Mouse (Mus musculus): Measurements from ENCODE around the gene Igsf3.

Igsf3 gene

GRCm38 (mm10) chr3:101372345-101372980, 4.4 kb upstream of the Igsf3 start:
- peak; percentile 59 to 81 for DNase-seq (ENCODE audit: low spot score in 2 of 2)

DNA sequence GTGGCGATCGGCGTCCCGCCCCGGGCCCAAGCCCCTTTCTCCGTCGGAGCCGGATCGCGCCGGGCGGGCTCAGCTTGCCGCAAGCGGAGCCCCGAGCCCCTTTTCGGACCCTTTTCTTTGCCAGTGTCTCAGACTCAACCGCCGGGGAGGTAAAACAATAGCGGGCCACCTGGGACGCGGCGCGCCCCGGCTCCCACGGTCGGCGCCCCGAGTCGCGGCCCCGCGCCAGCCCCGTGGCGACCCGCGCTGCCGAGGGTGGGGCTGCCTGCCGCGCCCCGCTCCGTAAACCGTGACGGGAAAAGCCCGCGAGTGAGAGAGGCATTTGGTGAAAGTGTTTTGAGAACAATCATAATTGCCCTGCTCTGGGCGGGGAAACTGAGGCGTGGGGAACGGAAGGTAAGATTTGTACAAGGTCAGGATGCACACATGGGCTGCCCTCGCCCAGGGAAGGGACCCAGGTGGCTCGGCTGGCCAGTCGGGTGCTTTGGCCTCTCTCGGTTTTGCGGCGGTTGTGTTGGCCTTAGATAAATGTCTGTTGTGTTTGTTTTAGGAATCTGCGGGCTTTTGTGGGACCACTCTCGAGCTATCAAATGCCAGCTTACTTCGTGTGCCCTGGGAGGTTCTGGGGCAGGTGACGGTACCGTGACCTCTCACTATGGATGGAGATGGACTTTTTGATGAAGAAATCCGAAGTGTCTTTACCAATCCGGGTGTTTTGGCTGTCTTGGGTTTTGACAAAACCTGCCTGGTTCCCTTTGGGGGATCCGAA, 557 bp downstream of the Igsf3 start:
- peak in 1 of 2 experiments; percentile 41 for DNase-seq (ENCODE audit: low spot score in 2 of 2)

DNA sequence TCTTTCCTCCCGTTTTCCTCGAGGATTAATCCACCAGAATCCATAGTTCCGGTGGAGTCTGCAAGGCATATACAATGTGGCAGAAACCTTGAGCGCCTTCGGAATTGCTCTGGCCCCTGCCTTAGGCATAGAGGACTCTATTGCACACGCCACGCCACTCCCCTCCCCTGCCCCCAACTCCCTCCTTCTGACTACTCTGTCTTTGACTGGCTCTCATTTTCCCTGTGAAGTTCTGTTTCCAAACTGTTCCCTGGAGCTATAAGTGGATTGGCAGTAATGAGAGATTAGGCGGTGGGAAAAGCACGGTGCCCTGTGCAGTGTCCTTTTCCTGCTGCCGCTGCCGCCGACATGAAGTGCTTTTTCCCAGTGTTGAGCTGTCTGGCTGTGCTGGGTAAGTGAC, 1.2 kb downstream of the Igsf3 start:
- no peak for DNase-seq (ENCODE audit: low spot score in 2 of 2)

GRCm38 (mm10) chr3:101379789-101380188, 2.9 kb downstream of the Igsf3 start:
- no peak for DNase-seq (ENCODE audit: low spot score in 2 of 2)

DNA sequence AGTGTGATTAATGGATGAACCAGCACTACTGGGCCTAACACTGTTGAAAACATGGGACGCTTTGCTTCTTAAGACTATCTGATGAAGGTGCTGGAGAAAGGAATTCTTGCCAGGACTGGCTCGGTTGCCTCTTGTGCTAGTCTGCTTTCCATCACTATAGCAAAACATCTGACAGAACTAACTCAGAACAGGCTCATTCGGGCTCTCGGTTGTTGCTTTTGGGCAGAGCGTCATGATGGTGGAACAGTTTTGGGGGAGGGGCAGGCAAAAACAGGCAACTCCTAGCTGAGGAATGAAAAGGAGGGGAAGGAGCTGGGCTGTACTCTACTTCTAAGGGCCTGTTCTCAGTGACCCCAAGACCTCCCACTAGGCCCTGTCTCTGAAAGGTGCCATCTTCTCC, 4.8 kb downstream of the Igsf3 start:
- DNase-seq (ENCODE audit: low spot score in 2 of 2): no peak

GRCm38 (mm10) chr3:101382751-101383150, 5.9 kb downstream of the Igsf3 start:
- no peak for DNase-seq (ENCODE audit: low spot score in 2 of 2)

DNA sequence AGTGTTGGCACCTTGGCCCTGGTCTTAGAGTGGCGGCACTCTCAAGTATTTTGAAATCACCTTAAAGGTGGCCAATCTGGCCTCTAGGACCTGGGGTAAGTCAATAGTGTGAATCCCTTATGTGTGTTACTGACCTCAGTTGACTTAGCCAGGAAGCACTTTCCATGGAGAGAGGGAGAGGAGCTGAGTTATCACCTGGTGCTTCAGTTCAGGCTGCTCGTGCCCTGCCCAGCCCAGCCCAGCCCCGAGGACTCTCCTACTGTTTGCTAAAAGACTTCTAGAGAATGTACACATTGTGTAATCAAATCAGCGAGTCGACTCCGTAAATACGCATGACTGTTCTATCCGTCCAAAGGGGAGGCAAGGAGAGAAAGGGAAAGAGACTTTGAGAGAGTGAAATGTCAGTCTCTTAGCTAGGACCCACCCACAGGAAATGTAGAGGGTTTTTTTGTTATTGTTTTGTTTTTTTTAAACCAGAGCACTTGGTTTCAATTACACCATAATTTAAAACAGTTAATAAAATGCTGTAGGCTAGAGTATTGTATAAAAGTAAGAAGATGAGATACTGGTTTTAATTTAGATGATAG, 9.6 kb downstream of the Igsf3 start:
- no peak for DNase-seq (ENCODE audit: low spot score in 2 of 2)

GRCm38 (mm10) chr3:101387849-101388248, 11.0 kb downstream of the Igsf3 start:
- DNase-seq (ENCODE audit: low spot score in 2 of 2): no peak

DNA sequence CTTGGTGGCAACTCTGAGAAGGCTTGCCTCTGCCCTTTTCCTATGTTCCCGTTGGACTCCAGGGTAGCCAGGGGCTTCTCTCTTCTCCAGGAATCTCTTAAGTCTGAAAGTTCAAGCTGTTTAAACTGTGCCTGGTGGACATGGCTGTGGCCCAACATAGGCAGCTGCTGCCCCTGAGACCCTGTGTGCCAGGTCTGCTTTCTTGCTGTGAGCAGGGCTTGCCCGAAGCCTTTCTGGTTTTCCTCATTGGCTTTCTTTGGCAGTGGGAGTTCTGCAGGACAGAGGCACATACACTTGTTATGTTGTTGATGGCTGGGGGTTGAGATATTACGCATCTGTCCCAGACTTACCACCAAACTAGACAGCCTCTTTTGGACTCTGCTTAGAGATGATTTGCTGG, 12.7 kb downstream of the Igsf3 start:
- no peak for DNase-seq (ENCODE audit: low spot score in 2 of 2)

GRCm38 (mm10) chr3:101390472-101390871, 13.6 kb downstream of the Igsf3 start:
- no peak for DNase-seq (ENCODE audit: low spot score in 2 of 2)

- no peak for DNase-seq (ENCODE audit: low spot score in 2 of 2)
These were observed 15.1 kb downstream of the Igsf3 start for GRCm38 (mm10) chr3:101391991-101392390.

- DNase-seq (ENCODE audit: low spot score in 2 of 2): no peak
These were observed 16.3 kb downstream of the Igsf3 start for GRCm38 (mm10) chr3:101393103-101393644.

DNA sequence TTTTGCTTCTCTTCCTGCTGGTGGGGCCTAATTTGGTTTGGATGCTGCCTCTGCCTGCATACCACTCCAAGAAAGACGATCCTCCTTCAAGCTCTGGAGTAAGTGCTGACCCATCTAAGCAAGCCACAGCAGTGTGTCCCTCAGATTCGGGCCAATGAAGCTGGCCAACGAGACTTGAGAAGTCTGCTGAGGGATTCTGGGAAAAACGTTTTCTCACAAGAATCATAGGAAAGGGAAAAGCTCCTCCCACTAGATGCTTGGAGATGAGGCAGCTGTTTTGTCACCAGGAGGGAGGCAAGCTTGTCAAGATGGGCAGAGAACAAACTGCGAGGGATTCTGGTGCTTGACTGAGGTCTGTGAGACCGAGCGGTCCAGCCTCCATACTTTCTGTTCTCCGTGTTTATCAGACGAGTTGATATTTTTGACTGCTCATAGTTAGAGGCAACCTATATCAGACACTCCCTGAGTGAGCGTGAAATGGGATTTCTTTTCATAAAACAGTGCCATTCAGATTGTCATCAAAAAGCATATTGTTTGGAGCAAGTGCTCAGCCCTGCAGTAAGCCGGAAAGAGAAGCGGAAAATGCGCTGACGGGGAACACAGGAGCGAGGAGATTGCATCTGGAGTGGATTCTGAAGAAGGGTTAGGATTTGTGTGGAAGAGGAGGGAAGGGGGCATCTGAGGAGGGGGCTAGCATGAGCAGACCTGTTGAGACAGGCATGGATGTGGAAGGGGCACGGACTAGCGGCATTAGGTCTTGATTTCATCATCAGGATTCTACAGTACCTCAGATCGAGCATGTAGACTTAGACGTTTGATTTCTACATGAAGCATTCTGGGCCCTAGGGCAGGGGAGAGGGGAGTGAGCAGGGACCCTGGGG, 17.0 kb downstream of the Igsf3 start:
- no peak for DNase-seq (ENCODE audit: low spot score in 2 of 2)

- DNase-seq (ENCODE audit: low spot score in 2 of 2): no peak
These were observed 18.5 kb downstream of the Igsf3 start for GRCm38 (mm10) chr3:101395341-101395740.

GRCm38 (mm10) chr3:101396061-101396460, 19.2 kb downstream of the Igsf3 start:
- no peak for DNase-seq (ENCODE audit: low spot score in 2 of 2)

DNA sequence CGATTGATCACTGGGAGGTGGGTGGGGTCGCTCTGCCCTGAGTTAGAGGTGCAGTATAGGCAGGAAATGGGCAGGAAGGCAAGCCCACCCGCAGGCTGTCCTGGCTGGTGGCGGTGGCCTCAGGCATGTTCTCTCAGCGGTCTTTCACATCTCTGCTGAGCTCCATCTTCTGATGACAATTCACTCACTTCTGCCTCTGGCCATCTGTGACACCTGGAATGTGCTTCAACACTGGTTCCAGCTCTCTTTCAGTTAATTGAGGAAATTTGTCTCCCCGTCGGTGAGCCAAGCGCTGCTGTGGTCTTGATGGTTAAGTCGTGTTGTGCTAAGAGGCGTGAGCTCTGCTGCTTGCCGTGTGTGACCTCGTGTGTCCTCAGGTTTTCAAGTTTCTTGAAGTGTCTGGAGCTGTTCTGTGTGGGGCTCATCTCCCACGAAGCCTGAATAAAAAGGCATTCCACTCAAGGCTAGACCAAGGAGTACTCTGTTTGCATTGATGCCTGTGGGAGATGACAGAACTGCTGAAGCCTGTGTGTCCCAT, 19.9 kb downstream of the Igsf3 start:
- no peak for DNase-seq (ENCODE audit: low spot score in 2 of 2)

DNA sequence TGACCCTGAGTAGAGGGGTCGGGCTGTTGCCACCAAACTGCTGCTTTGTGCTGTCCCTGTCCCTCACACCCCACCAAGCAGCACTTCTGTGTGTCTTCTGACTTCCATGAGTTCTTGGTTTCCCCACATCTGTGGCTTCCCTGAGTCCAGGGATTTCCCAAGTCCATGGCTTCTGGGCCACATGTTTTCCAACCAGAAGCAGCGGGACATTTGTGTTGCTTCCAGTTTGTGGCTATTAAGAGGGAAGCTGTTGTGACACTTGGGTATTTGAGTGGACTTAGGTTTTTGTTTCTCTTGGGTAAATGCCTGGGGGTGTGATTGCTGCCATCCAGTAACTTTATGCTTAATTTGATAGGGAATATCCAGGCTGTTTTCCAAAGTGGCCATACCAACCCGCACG, 20.5 kb downstream of the Igsf3 start:
- no peak for DNase-seq (ENCODE audit: low spot score in 2 of 2)

GRCm38 (mm10) chr3:101398071-101398786, 21.3 kb downstream of the Igsf3 start:
- DNase-seq (ENCODE audit: low spot score in 2 of 2): no peak

DNA sequence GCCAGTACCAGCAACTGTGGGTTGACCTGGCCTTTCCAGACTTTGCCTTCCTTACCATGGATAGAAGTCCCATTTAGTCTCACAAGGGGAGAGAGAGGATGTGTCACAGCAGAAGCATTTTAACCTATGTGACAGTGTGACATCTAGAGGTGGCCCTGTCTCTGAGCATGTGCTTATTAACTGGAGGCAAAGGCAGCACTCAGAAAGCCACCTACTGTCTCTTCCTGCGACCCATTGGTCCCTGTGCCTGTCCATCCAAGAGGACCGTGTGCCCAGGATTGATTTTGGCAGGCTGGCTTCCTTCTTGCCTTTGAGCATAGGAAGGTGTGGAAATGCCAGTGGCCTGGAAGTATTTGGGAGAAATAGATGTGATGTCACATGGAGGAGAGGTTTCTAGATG, 22.0 kb downstream of the Igsf3 start:
- no peak for DNase-seq (ENCODE audit: low spot score in 2 of 2)

DNA sequence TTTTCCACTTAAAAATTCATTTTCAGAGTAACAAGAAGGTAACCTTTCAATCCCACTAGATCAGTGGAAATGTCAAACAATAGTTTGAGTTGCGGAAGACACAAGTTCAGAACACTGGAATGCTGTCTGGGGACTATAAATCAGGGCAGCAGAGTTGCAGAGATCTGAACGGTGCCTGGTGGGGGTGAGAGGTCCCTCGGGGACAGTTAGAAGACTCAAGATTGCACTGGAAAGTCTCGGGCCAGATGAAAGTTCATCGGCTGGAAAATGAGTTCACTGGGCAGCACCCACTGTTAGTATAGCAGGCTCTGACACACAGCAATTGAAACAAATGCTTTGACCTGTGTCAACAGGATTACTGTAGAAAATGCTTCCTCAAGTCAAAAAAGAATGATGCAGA, 24.6 kb downstream of the Igsf3 start:
- no peak for DNase-seq (ENCODE audit: low spot score in 2 of 2)
